9 mouse cellular contexts compared by ENCODE assay signal in genomic region chr2:127453764-127454163, GRCm38 (mm10). TPM values are rescaled to one million over a fixed set of nuclear protein-coding genes. Genes with fewer than 3 reads are reported as not detected.
DNase-seq lines count a peak whose midpoint lies in the region; TF ChIP-seq lines count a peak whose summit lies in the region.
"Had no signal": no experiment of that assay in that cellular context is flagged by ENCODE, and none has a peak within 500 bp of the region (broad histone marks: within the 10 kb centered on the region; RNA-seq: fewer than 3 reads in every experiment).

No protein-coding gene starts in this region.

- 2% methylated on average over 5 of the region's 5 CpGs for whole genome bisulfite sequencing in lung, adult 2 months

- DNase-seq in A20 (ENCODE audit: low read depth, low spot score) (peak; percentile 73), ES-CJ7 (ENCODE audit: low read depth, low spot score) (peak; percentile 74)
- peak; percentile 79 for DNase-seq in c-Kit-positive CD71-positive TER-119-positive erythroid progenitor cells, embryonic 14.5 days (ENCODE audit: low spot score)
- peak; percentile 50 to 91 for DNase-seq in frontal cortex, adult 2 months (ENCODE audit: extremely low spot score in 1 of 2, low spot score in 1 of 2)
- peak; percentile 88 for DNase-seq in kidney, postnatal 10 days
- DNase-seq in lung, adult 2 months, result peak; percentile 56
- peak; percentile 58 for DNase-seq in right cerebral cortex, adult 18-20 months
- DNase-seq in urinary bladder, postnatal 36 days (ENCODE audit: low spot score in 2 of 2), result peak; percentile 60 to 71

- no peak for TF ChIP-seq POLR2A in lung, adult 2 months (IDR thresholded peaks at IDR 0.05; ENCODE audit: borderline replicate concordance, extremely low read depth, low read depth, low read length)

- peak; percentile 84 for TF ChIP-seq CTCF in lung, adult 2 months (IDR thresholded peaks at IDR 0.05; ENCODE audit: insufficient read depth, low read length)

- H3K4me3 ChIP-seq in lung, adult 2 months (replicated peaks; ENCODE audit: extremely low read depth, low read depth, low read length), result no peak overlapping the region
- H3K4me3 ChIP-seq: limb, embryonic 15.5 days had no signal

- no peaks in the 10 kb centered on the region for H3K4me1 ChIP-seq in lung, adult 2 months (ENCODE audit: control insufficient read depth, insufficient read depth, low read length)
- H3K4me1 ChIP-seq: limb, embryonic 15.5 days had no signal

RNA-seq across cellular contexts. Expression of gene Fahd2a, which starts 9.4 kb away (rescaled TPM):
- 32.8 and 39.1 TPM in 2 replicates for polyA plus RNA-seq in frontal cortex, adult 2 months (2012; rRNA removed)
- polyA plus RNA-seq in lung, adult 2 months (2012; rRNA removed), result 11.1 and 14.0 TPM in 2 replicates

RNA-seq across cellular contexts. Expression of gene Gpat2, which starts 28.8 kb away (rescaled TPM):
- 0.14 and 0.29 TPM in 2 replicates for polyA plus RNA-seq in frontal cortex, adult 2 months (2012; rRNA removed)
- polyA plus RNA-seq in lung, adult 2 months (2012; rRNA removed), result 0.15 and 0.29 TPM in 2 replicates
